Mouse (Mus musculus) ES-Bruce4 (cell line): ENCODE results near the gene Ypel3.

Experiments
- CTCF ChIP-seq: IDR thresholded peaks from one replicate; pipeline ENCODE4 v1.8.1; 2011; ENCODE audit warnings: low read depth, low read length
- EP300 ChIP-seq: IDR thresholded peaks from 2 replicates; pipeline ENCODE4 v1.6.1; 2011; ENCODE audit warnings: low read depth, low read length; ENCODE audit not compliant: insufficient read depth
- POLR2A ChIP-seq: IDR thresholded peaks from one replicate; pipeline ENCODE4 v1.8.1; 2011; ENCODE audit warnings: low read length; ENCODE audit not compliant: insufficient read depth

- TF ChIP-seq CTCF (no peak), POLR2A (no peak), EP300 (no peak)
Observed at GRCm38 (mm10) chr7:126796350-126796932, 19.7 kb downstream of the Ypel3 start.
